Mouse (Mus musculus): ENCODE results near the gene Rgl1.

- no peak for TF ChIP-seq CTCF (IDR thresholded peaks at IDR 0.05; ENCODE audit: borderline replicate concordance, control insufficient read depth, extremely low read depth, insufficient read depth, low read length, poor library complexity)
- TF ChIP-seq POLR2A (IDR thresholded peaks at IDR 0.05; ENCODE audit: control insufficient read depth, extremely low read depth, insufficient read depth, low read length, poor library complexity) = no peak
Observed at GRCm38 (mm10) chr1:152593382-152593781, 172.8 kb downstream of the Rgl1 start.
